Mouse (Mus musculus) R1 (cell line): ENCODE measurements at regions not wholly inside any gene's neighbourhood (a gene's known extent, or its start where the extent isn't known, plus 50 kb on each side); places are given as distances from the start of the nearest gene placed in this dataset.

Experiments
- DNase-seq: peaks from one replicate; pipeline ENCODE4 v3.0.0-alpha.2; 2018; ENCODE audit warnings: low read depth, low spot score

- DNase-seq = no peak
Observed at GRCm38 (mm10) chr2:10998798-10999197, 173.1 kb upstream of the Prkcq start.

- DNase-seq = no peak
Observed at GRCm38 (mm10) chr2:10999217-10999618, 172.7 kb upstream of the Prkcq start.

- DNase-seq = no peak
Observed at GRCm38 (mm10) chr2:11005806-11006205, 166.1 kb upstream of the Prkcq start.

- no peak for DNase-seq
Observed at GRCm38 (mm10) chr2:11011041-11011962, 160.6 kb upstream of the Prkcq start.

GRCm38 (mm10) chr2:11012312-11012860 is 159.5 kb upstream of the Prkcq start:
- no peak for DNase-seq

GRCm38 (mm10) chr2:11013154-11013553 is 158.8 kb upstream of the Prkcq start:
- DNase-seq = no peak

GRCm38 (mm10) chr2:11016446-11016845 is 155.5 kb upstream of the Prkcq start:
- DNase-seq = no peak

GRCm38 (mm10) chr2:11032891-11033290 is 139.0 kb upstream of the Prkcq start:
- no peak for DNase-seq

- no peak for DNase-seq
Observed at GRCm38 (mm10) chr2:11034178-11034577, 137.7 kb upstream of the Prkcq start.

GRCm38 (mm10) chr2:11037343-11037742 is 134.6 kb upstream of the Prkcq start:
- DNase-seq = no peak

- DNase-seq = no peak
Observed at GRCm38 (mm10) chr2:11038440-11038839, 133.5 kb upstream of the Prkcq start.

GRCm38 (mm10) chr2:11040005-11040404 is 131.9 kb upstream of the Prkcq start:
- no peak for DNase-seq

GRCm38 (mm10) chr2:11044727-11045274 is 127.1 kb upstream of the Prkcq start:
- peak; percentile 35 for DNase-seq

GRCm38 (mm10) chr2:11051621-11052020 is 120.3 kb upstream of the Prkcq start:
- DNase-seq = no peak

- peak; percentile 71 for DNase-seq
Observed at GRCm38 (mm10) chr2:11059731-11060425, 112.0 kb upstream of the Prkcq start.

- DNase-seq = no peak
Observed at GRCm38 (mm10) chr2:11067384-11067783, 104.5 kb upstream of the Prkcq start.

- no peak for DNase-seq
Observed at GRCm38 (mm10) chr2:11083536-11083935, 88.4 kb upstream of the Prkcq start.

- DNase-seq = peak; percentile 65
Observed at GRCm38 (mm10) chr2:11086996-11087395, 84.9 kb upstream of the Prkcq start.

GRCm38 (mm10) chr2:11099834-11100622 is 71.9 kb upstream of the Prkcq start:
- DNase-seq = peak; percentile 46

- DNase-seq = peak; percentile 68
Observed at GRCm38 (mm10) chr2:11113191-11113590, 58.7 kb upstream of the Prkcq start.

GRCm38 (mm10) chr2:11118625-11119024 is 53.3 kb upstream of the Prkcq start:
- no peak for DNase-seq
